Mouse (Mus musculus) CD4-positive, CD25-positive, alpha-beta regulatory T cell, adult 4 months (primary cell): ENCODE measurements around the gene Upb1. TPM values are rescaled to one million over a fixed set of nuclear protein-coding genes. Genes with fewer than 3 reads are reported as not detected.
"Not testable (repeated sequence)": the region's sequence is repeated elsewhere in the genome, so short reads cannot be mapped to it uniquely, and the experiment has no call there.

Source experiments
- ATAC-seq: one replicate; pipeline ENCODE4 v1.8.0; 2017
- polyA plus RNA-seq, 2 experiments: library from polyadenylated mRNA; unstranded; fragments of 100-300 nt; shearing (Covaris generic); gene quantifications; one replicate each; pipeline ENCODE4 v1.2.1; 2017

Gene Upb1
- polyA plus RNA-seq, 2 experiments from 2014 or later: 0.74 TPM; not detected in 1

DNA sequence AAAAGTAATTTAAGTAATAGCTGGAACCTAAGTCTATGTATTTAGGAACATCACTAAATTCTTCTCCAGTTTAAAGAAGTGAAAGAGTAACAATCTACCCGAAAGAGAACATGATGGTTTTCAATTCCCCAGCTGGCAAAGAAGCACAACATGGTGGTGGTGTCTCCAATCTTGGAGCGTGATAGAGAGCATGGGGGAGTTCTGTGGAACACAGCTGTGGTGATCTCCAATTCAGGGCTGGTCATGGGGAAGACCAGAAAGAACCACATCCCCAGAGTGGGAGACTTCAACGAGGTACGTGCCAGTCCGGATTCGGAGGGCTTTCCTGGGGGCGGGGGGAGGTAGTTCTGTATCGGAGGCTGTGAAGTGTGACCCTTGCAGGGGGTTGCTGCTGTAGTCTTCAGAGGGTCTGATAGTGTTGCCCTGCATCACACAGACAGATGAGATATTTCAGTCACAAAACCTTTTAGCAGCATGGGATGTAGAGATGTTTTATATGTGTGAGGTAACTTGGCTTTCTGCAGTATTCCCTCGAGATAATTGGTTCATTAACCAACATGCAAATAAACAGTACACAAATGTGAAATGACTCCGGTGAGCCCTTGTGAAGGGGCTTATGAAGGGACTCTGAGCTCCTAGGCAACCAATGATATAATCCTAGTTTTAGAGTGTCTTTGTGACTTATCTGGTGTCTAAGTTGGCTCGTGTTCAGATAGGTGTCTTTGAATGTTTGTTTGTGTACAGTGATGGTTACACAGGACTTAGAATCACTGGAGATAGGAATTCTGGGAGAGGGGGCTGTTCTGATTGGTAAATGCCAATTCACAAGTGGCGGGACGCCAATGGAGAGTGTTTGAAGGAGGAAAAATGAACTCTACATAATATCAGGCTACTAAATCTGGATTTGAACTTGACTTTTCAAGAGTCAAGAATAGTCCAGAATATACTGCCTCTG, 27.4 kb downstream of the Upb1 start:
- no peak for ATAC-seq

DNA sequence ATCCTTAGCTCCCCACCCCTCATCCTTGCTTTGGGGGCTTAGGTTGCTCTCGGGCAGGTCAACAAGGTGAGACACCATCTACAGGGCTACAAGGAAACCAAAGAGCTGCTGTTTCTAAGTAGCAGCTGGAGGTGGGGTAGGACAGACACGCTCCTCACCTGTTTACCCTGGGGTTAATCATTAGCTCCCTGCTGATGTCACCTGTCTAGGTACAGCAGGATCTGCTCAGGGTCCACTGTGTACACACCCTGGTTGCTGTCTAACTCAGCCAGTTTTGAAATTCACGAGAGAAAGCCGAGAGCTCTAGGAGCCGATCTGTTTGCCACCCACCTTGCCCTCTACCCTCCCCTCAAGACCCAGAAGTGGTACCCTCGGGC, 28.1 kb downstream of the Upb1 start:
- ATAC-seq: no peak

DNA sequence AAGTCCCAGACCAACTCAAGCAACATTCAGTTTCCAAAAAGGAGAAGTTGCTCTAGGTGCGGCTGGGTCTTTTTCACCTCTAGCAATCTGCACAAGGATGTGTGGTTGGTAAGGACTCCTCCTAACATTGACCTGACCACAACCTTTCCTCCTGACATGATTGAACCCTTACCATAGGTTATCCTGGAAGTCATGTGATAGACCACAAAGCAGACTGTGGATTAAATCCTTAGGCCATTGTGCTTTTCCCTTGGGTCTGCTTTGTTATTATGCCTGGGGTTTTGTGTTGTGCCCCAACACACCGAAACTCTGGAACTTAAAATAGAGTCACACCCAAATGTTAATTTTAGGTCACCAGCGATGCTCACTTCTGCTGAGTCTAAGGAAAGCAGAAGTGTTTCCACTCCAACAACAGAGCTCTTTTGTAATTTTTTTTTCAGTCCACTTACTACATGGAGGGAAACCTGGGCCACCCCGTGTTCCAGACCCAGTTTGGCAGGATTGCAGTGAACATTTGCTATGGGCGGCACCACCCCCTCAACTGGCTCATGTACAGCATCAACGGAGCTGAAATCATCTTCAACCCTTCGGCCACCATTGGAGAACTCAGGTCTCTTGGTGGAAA, 28.7 kb downstream of the Upb1 start:
- ATAC-seq: no peak

DNA sequence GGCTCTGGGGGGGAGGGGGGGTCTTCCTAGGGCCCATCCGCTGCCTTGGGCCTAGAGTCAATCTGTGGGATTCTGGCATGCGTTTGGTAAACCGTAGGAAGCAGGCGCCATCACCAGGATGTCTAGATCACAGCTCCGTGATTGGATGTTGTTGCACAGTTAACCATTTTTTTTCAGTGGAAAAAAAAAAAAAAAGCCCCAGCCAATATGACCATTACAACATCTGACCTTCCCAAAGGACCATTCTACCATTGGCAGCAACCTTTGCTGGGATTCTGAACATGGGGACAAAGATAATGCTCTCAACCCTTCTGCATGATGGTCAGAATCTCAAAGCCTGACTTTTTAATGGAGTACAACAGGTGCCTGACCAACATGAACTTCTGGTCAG, 29.2 kb downstream of the Upb1 start:
- ATAC-seq: no peak

- ATAC-seq: no peak
Observed at GRCm38 (mm10) chr10:75430633-75431032, 29.7 kb downstream of the Upb1 start.

DNA sequence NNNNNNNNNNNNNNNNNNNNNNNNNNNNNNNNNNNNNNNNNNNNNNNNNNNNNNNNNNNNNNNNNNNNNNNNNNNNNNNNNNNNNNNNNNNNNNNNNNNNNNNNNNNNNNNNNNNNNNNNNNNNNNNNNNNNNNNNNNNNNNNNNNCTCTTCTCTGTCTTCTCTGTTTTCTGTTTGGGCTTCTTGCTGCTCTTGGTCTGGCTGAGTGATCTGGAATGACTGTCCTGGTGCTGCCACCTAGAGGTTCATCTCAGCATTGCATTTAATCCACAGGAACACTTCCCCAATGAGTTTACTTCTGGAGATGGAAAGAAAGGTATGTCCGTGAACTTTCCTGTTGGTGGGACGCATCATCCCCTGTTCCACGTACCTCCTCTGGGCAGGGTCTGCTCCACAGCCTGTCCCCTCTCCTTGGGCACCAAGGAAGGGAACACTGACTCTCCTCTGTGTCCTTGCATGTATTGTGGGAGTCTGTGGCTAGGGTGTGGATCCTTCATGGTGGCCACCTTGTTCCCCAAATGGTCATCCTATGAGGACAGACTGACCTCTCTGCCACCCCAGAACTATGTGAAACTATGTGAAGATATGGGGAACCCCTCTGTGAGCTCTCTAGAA, 35.8 kb downstream of the Upb1 start:
- ATAC-seq: peak; percentile 33

DNA sequence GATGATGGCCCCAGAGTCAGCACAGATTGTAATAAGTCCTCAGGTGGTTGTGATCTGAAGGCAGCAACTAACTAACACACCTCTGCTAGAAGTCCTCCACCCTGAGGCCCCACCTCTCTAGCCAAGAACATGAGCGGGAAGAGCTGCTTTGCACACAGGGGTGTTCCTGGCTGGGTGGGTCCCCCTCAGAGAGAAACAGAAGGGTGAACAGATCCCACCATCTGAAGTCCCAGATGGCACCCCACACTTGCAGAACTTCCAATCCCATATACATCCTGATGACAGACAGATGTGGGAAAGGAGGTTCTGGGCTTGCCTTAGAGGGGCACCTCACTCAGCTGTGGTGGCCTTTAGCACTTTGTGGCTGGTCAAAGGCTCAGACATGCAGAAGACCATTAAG, 36.4 kb downstream of the Upb1 start:
- ATAC-seq: no peak

DNA sequence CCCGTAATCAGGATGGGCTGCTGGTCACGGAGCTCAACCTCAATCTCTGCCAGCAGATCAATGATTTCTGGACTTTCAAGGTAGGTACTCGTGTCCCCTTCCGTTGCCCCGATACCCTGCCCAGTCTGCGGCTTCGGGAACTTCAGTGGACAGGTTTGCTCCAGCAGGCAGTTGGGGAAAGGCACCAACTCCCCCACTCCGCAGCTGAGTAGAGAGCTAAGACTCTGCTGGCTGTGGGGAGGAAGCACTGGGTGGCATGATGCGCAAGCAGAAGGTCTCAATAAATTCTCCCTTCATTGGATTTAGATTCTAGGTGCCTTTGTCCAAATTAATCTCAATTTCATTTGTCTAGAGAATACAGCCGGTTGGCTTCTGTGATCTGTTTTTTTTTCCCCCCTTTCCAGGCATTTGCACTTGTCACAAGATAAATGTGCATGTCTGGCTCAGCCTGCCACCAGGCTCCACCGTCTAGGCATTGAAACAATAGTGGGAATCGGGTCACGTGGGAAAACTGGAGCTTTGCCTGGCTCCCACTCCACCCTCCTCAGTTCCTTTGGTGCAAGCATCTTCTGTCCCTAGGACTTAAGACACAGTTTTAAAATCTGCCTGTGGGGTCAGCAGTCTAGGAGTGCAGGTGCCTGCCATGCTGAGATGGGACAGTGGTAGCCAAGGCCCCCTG, 37.4 kb downstream of the Upb1 start:
- no peak for ATAC-seq

GRCm38 (mm10) chr10:75439211-75439811, 38.4 kb downstream of the Upb1 start:
- ATAC-seq: no peak

DNA sequence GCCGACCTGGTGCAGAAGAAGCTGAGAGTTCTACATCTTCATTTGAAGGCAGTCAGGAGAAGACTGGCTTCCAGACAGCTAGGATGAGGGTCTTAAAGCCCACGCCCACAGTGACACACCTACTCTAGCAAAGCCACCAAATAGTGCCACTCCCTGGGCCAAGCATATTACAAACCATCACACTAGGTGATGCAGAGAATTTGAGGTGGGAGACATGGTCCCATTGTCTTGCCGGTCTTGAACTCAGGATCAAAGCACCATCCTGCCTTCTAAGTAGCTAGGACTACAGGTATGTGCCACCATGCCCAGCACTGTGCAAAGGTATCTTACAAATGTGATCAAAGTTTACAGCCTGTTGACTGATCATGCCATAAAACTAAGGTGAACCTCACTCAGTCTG, 39.8 kb downstream of the Upb1 start:
- ATAC-seq: no peak

DNA sequence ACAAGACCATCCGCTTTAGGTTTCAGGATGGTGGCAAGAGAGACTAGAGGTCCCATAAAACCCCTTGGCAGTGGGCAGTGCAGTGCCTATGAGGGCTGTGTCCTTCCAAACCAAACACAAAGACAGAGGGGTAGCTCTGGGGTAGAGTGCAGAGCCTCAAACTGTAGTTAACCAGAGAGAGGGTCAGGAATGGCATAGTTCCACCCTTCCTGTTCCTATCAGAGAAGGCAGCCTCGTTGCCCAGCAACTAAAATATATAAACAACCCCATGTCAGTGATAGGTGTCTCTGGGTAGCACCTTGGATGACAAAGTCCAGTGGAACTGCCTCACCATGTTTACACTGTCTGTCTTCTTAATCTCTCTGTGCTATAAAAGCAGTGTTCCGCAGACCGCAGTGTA, 40.9 kb downstream of the Upb1 start:
- ATAC-seq: no peak

DNA sequence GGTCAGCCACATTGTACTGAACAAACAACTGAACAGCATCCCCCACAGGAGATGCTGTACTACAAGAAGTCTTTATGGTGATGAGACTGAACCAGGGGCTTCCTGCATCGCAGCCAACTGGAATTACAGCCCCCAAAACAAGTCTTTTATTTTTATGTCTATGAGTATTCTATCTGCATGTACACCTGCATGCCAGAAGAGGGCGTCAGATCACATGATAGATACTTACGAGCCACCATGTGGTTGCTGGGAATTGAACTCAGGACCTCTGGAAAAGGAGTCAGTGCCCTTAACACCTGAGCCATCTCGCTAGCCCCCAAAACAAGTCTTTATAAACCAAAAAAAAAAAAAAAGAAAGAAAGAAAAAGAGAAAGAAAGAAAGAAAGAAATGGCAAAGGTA, 42.1 kb downstream of the Upb1 start:
- no peak for ATAC-seq

- no peak for ATAC-seq
Observed at GRCm38 (mm10) chr10:75444111-75444826, 43.4 kb downstream of the Upb1 start.

DNA sequence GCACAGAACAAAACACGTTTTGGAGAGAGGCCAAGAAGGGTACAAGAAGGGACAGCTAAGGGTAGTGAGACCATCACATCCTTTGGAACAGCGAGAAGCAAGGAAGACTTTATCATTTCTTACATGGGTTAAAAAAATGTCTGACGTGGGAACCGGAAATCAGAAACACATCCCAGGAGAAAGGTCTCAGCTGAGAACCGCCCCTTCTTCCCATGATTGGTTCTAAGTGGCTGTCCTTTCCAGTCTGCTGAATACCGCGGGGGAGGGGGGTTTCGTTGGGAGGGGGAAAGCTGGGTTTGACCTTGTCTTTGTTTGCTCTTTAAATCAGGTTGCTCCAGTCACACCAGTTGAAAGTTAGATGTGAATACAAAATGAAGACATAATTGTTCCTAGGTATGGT, 44.1 kb downstream of the Upb1 start:
- ATAC-seq: no peak

DNA sequence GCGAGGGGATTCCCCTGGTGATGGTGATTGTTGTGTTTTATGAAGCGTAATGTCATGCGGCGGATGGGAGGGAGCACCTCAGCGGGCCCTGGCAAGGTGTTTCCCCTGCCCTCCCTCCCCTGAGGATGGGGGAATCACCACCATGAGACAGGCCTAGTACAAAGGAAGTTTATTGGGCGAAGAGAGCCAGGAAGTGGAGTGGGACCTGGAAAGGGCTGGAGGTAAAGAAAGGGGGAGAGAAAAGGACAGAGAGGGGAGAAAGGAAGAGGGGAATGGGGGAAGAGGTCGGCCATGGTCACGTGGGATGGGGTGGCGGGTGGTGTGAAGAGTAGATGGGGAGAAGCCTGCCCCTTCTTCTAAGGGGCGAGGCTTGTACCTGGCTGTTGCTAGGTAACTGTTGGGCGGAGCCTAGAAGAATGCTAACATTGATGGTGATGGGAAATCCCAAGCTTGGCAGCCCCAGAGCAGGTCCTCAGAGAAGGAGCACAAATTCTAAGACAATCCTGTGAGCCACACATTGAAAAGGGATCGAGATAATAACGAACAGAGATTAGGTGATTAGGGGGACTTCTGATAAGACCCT, 45.7 kb downstream of the Upb1 start:
- ATAC-seq: peak; percentile 93

- no peak for ATAC-seq
Observed at GRCm38 (mm10) chr10:75447489-75447888, 46.6 kb downstream of the Upb1 start.

GRCm38 (mm10) chr10:75448806-75449420, 48.0 kb downstream of the Upb1 start:
- no peak for ATAC-seq

DNA sequence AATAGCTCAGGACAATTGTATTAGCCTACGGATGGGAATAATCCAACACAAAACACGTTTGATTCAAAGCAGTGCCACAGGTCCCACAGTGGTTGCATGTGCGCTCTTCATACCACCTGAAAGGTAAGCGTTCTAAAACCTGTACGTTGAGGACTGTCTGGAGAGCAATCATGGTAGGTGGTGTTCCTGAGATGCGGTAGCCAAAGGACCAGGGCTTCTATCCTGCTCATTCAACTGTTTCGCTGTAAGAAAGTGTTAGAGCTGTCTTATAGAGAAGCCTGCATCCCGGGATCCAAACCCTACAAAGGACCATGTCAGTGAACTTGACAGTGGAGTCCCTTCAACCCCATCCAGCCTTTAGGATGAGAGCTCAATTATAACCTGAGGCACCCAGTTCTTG, 49.4 kb downstream of the Upb1 start:
- ATAC-seq: no peak

GRCm38 (mm10) chr10:75451036-75451786, 50.3 kb downstream of the Upb1 start:
- no peak for ATAC-seq

GRCm38 (mm10) chr10:75456061-75456831, 55.3 kb downstream of the Upb1 start:
- not testable (repeated sequence) for ATAC-seq
